Mouse (Mus musculus) intestine, embryonic 16.5 days (tissue): ENCODE results near the gene Ftl1. TPM values are rescaled to one million over a fixed set of nuclear protein-coding genes. Genes with fewer than 3 reads are reported as not detected.

Source experiments
- ATAC-seq: fragments of 200-750 bp; cut with Nextera tagmentation; 2 replicates; pipeline ENCODE4 v1.8.0; 2017; ENCODE audit warnings: moderate TSS enrichment, moderate library complexity
- H3K27ac ChIP-seq: fragments of 300-500 bp; sonication (generic); 2 replicates; pipeline ENCODE4 v1.5.1; 2014; ENCODE audit warnings: mild to moderate bottlenecking, low read length
- H3K27me3 ChIP-seq: fragments of 300-500 bp; sonication (generic); replicated peaks from 2 replicates; pipeline ENCODE4 v1.6.1; 2014; ENCODE audit warnings: low read length, control low read depth, mixed read lengths; ENCODE audit not compliant: control insufficient read depth, insufficient read depth
- H3K36me3 ChIP-seq: fragments of 300-500 bp; sonication (generic); 2 replicates; pipeline ENCODE4 v1.6.1; 2014; ENCODE audit warnings: low read length, control low read depth; ENCODE audit not compliant: control insufficient read depth, insufficient read depth
- H3K4me1 ChIP-seq: fragments of 300-500 bp; sonication (generic); 2 replicates; pipeline ENCODE4 v1.6.1; 2014; ENCODE audit warnings: low read length, control low read depth, mixed read lengths; ENCODE audit not compliant: control insufficient read depth, insufficient read depth
- H3K4me2 ChIP-seq: fragments of 300-500 bp; sonication (generic); 2 replicates; pipeline ENCODE4 v1.6.1; 2014; ENCODE audit warnings: low read depth, low read length, control low read depth
- H3K4me3 ChIP-seq: fragments of 300-500 bp; sonication (generic); 2 replicates; pipeline ENCODE4 v1.5.1; 2014; ENCODE audit warnings: mild to moderate bottlenecking, low read length
- H3K9ac ChIP-seq: fragments of 300-500 bp; sonication (generic); 2 replicates; pipeline ENCODE4 v1.6.1; 2014; ENCODE audit warnings: low read depth, low read length
- H3K9me3 ChIP-seq: fragments of 300-500 bp; sonication (generic); 2 replicates; pipeline ENCODE4 v1.6.1; 2016; ENCODE audit warnings: low read length, control low read depth; ENCODE audit not compliant: control insufficient read depth
- WGBS: fragments of 180-500 bp; shearing (Covaris S2); extraction: QIAGEN DNeasy Blood & Tissue Kit; methylation state at CpG from one replicate; pipeline ENCODE4 v1.1.7; 2014; 5-methylcytosine and 5-hydroxymethylcytosine counted together
- microRNA-seq: library from miRNA; unstranded; fragments of <30 nt; microRNA quantifications from one replicate; pipeline ENCODE4, GENCODE M21; 2016
- polyA plus RNA-seq: library from polyadenylated mRNA; unstranded; fragments of >200 nt; fragmentation: Nextera tagmentation; extraction: Ambion mirVana; gene quantifications from 2 replicates; pipeline ENCODE4 v1.2.1, GENCODE M21; 2015

Gene Ftl1
- polyA plus RNA-seq, 1 experiment from 2014 or later, result 7,117 TPM

DNA sequence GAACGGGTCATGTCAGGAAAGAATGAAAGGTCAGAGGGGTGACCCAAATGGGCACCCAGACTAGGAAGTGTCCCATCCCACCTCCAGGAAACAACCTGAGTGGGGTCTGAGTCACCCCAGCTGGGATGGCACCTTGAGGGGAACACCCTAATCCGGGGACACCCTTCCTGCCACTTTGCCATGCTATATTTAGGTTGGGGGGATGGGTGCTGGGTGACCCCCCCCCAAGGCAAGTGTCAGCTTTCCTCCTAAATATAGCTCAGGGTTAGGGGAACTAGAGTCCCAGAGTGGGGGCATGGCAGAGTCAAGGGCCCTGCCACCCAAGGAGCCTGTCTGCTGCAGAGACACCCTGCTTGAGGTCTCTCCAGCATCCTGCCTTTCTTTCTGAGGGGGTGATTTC, 47.3 kb downstream of the Ftl1 start:
- ATAC-seq, result no peak
- Histone ChIP-seq H3K9me3 (no peaks in the 10 kb centered on the region), H3K27ac (no peak overlapping the region), H3K9ac (no peak overlapping the region), H3K4me2 (no peak overlapping the region), H3K27me3 (peaks cover 81% of the 10 kb centered on the region), H3K36me3 (no peaks in the 10 kb centered on the region), H3K4me3 (no peak overlapping the region), H3K4me1 (peaks cover 23% of the 10 kb centered on the region)
- WGBS, result 82% methylated on average over 2 of the region's 2 CpGs

DNA sequence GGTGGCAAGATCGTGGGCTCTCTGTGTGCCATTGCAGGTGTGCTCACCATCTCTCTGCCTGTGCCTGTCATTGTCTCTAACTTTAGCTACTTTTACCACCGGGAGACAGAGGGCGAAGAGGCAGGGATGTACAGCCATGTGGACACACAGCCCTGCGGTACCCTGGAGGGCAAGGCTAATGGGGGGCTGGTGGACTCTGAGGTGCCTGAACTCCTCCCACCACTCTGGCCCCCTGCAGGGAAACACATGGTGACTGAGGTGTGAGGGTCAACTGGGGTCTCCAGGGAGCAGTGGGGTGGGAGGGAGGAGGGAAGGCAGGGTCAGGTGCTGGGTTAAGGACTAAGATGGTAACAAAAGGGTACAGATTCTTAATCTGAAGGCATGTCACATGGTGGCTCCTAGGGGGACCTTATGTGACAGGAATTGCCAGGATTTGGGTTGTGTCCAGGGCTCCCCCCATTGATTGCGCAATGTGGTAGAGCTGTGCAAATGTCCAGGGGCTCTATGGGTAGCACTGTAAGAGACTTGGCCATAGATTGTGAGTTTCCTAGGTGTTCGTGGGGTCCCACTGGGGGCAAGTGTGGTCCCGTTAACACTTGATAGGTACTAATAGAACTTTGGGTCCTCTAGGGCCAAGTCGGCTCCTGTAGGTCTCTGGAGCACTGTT, 50.1 kb downstream of the Ftl1 start:
- H3K9ac ChIP-seq, result no peak overlapping the region
- no peaks in the 10 kb centered on the region for H3K9me3 ChIP-seq
- H3K27ac ChIP-seq, result no peak overlapping the region
- no peaks in the 10 kb centered on the region for H3K36me3 ChIP-seq
- H3K27me3 ChIP-seq, result peaks cover 82% of the 10 kb centered on the region
- 86% methylated on average over 8 of the region's 8 CpGs for WGBS
- peaks cover 21% of the 10 kb centered on the region for H3K4me1 ChIP-seq
- no peak overlapping the region for H3K4me2 ChIP-seq
- ATAC-seq, result no peak
- no peak overlapping the region for H3K4me3 ChIP-seq

DNA sequence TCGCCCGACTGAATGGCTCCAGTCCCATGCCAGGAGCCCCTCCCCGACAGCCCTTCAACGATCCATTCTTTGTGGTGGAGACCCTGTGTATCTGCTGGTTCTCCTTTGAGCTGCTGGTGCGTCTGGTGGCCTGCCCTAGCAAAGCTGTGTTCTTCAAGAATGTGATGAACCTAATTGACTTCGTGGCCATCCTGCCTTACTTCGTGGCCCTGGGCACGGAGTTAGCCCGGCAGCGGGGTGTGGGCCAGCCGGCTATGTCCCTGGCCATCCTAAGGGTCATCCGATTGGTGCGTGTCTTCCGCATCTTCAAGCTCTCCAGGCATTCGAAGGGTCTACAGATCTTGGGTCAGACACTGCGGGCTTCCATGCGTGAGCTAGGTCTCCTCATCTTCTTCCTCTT, 50.7 kb downstream of the Ftl1 start:
- H3K4me1 ChIP-seq, result peaks cover 16% of the 10 kb centered on the region
- no peak overlapping the region for H3K4me3 ChIP-seq
- no peak overlapping the region for H3K4me2 ChIP-seq
- H3K27ac ChIP-seq, result no peak overlapping the region
- H3K9ac ChIP-seq, result no peak overlapping the region
- 89% methylated on average over 17 of the region's 17 CpGs for WGBS
- no peaks in the 10 kb centered on the region for H3K9me3 ChIP-seq
- no peak for ATAC-seq
- no peaks in the 10 kb centered on the region for H3K36me3 ChIP-seq
- peaks cover 77% of the 10 kb centered on the region for H3K27me3 ChIP-seq

DNA sequence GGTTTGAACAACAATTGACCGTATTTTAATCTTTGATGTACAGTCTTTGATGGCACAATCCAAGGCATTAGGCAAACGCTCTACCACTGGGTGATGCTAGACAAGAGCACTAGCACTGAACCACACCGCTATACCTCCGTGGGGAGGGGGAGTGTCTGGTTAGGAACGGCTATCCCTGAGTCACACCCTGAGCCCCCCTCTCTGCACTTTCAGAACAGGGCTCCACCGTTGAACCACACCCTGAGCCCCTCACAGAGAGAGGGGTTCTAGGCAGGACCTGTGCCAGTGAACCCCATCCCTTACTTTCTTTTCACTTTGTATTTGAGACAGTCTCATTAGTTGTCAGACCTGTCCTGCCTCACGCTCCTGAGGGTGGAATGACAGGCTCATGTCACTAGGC, 51.3 kb downstream of the Ftl1 start:
- no peak overlapping the region for H3K27ac ChIP-seq
- WGBS, result 63% methylated on average over 7 of the region's 7 CpGs
- ATAC-seq, result no peak
- no peak overlapping the region for H3K4me3 ChIP-seq
- no peak overlapping the region for H3K9ac ChIP-seq
- peaks cover 71% of the 10 kb centered on the region for H3K27me3 ChIP-seq
- H3K36me3 ChIP-seq, result no peaks in the 10 kb centered on the region
- H3K4me1 ChIP-seq, result peaks cover 14% of the 10 kb centered on the region
- no peaks in the 10 kb centered on the region for H3K9me3 ChIP-seq
- H3K4me2 ChIP-seq, result no peak overlapping the region

Small RNA genes lying within 50 kb of the gene (microRNA-seq; reads per million reads assigned to microRNA genes)
- not detected for gene Gm22133

Other genes with a start within 250 kb of the Ftl1 start
- 0.86 and 1.3 TPM in 2 replicates for gene Dkkl1, start 247.7 kb downstream of the Ftl1 start, polyA plus RNA-seq
- 69.6 and 82.1 TPM in 2 replicates for gene Tead2, start 244.1 kb downstream of the Ftl1 start, polyA plus RNA-seq
- gene Cd37, start 220.8 kb downstream of the Ftl1 start, polyA plus RNA-seq, result 4.2 and 5.0 TPM in 2 replicates
- not detected in 2 replicates for gene Slc6a16, start 218.8 kb downstream of the Ftl1 start, polyA plus RNA-seq
- gene Slc6a21, start 182.4 kb downstream of the Ftl1 start, polyA plus RNA-seq, result not detected in 2 replicates
- 33.4 and 36.3 TPM in 2 replicates for gene Trpm4, start 126.1 kb downstream of the Ftl1 start, polyA plus RNA-seq
- gene Hrc, start 124.6 kb downstream of the Ftl1 start, polyA plus RNA-seq, result 0.86 and 1.4 TPM in 2 replicates
- 10.3 and 12.0 TPM in 2 replicates for gene Ppfia3, start 92.9 kb downstream of the Ftl1 start, polyA plus RNA-seq
- gene Lin7b, start 89.3 kb downstream of the Ftl1 start, polyA plus RNA-seq, result 1.2 and 2.7 TPM in 2 replicates
- gene Snrnp70, start 64.1 kb downstream of the Ftl1 start, polyA plus RNA-seq, result 139 and 150 TPM in 2 replicates
- 0.11 TPM in 1 of 2 replicates, not detected in the other for gene Kcna7, start 54.2 kb downstream of the Ftl1 start, polyA plus RNA-seq
- gene Ntf5, start 46.2 kb downstream of the Ftl1 start, polyA plus RNA-seq, result 1.4 and 1.8 TPM in 2 replicates
- 0.28 TPM in 1 of 2 replicates, not detected in the other for gene Lhb, start 39.1 kb downstream of the Ftl1 start, polyA plus RNA-seq
- gene Gys1, start 25.0 kb downstream of the Ftl1 start, polyA plus RNA-seq, result 49.4 and 53.1 TPM in 2 replicates
- gene Ruvbl2, start 21.8 kb downstream of the Ftl1 start, polyA plus RNA-seq, result 121 and 134 TPM in 2 replicates
- 178 and 185 TPM in 2 replicates for gene Bax, start 7.0 kb upstream of the Ftl1 start, polyA plus RNA-seq
- 0.78 and 0.93 TPM in 2 replicates for gene Tulp2, start 22.0 kb upstream of the Ftl1 start, polyA plus RNA-seq
- not detected in 2 replicates for gene Gm45808, start 26.9 kb upstream of the Ftl1 start, polyA plus RNA-seq
- 1.9 and 2.2 TPM in 2 replicates for gene Dhdh, start 28.9 kb upstream of the Ftl1 start, polyA plus RNA-seq
- gene Nucb1, start 50.5 kb upstream of the Ftl1 start, polyA plus RNA-seq, result 251 and 266 TPM in 2 replicates
- 17.3 and 19.1 TPM in 2 replicates for gene Ppp1r15a, start 66.4 kb upstream of the Ftl1 start, polyA plus RNA-seq
- 1.4 and 1.6 TPM in 2 replicates for gene Plekha4, start 66.4 kb upstream of the Ftl1 start, polyA plus RNA-seq
- 2.9 and 3.3 TPM in 2 replicates for gene Hsd17b14, start 95.0 kb upstream of the Ftl1 start, polyA plus RNA-seq
- gene Bcat2, start 110.3 kb upstream of the Ftl1 start, polyA plus RNA-seq, result 59.9 and 65.4 TPM in 2 replicates
- gene Fgf21, start 155.6 kb upstream of the Ftl1 start, polyA plus RNA-seq, result 0.23 TPM in 1 of 2 replicates, not detected in the other
- 0.48 and 0.61 TPM in 2 replicates for gene Fut1, start 157.4 kb upstream of the Ftl1 start, polyA plus RNA-seq
- 0.07 and 0.15 TPM in 2 replicates for gene Izumo1, start 161.9 kb upstream of the Ftl1 start, polyA plus RNA-seq
- gene Rasip1, start 167.6 kb upstream of the Ftl1 start, polyA plus RNA-seq, result 3.4 and 4.4 TPM in 2 replicates
- gene Mamstr, start 180.1 kb upstream of the Ftl1 start, polyA plus RNA-seq, result 5.0 and 6.3 TPM in 2 replicates
- gene Fut2, start 206.5 kb upstream of the Ftl1 start, polyA plus RNA-seq, result 18.4 and 21.7 TPM in 2 replicates
- gene Ntn5, start 224.1 kb upstream of the Ftl1 start, polyA plus RNA-seq, result 0.34 and 0.53 TPM in 2 replicates
- 1.9 and 2.7 TPM in 2 replicates for gene Sec1, start 234.5 kb upstream of the Ftl1 start, polyA plus RNA-seq
- gene Car11, start 240.0 kb upstream of the Ftl1 start, polyA plus RNA-seq, result 4.1 and 5.3 TPM in 2 replicates
- 2.3 and 3.2 TPM in 2 replicates for gene Dbp, start 245.2 kb upstream of the Ftl1 start, polyA plus RNA-seq